Mouse (Mus musculus) left cerebral cortex, postnatal 36 days (tissue): Measurements from ENCODE around the gene S100a7a. TPM values are rescaled to one million over a fixed set of nuclear protein-coding genes. Genes with fewer than 3 reads are reported as not detected.

ENCODE experiments used
- DNase-seq, 2 experiments: peaks; one replicate each; pipeline ENCODE4 v3.0.0; 2021 to 2022; ENCODE audit warnings: low spot score in 2 of 2, mixed read lengths in 1 of 2
- intact Hi-C: fragments of 180-260 bp; cut with DNase I; formaldehyde crosslinking; loops from one replicate; pipeline ENCODE4 v1.15.1; 2025
- total RNA-seq, 2 experiments: library from RNA; stranded (reverse); gene quantifications; 2 replicates each; pipeline ENCODE4 v1.2.3; 2021

S100a7a gene
- total RNA-seq, 2 experiments from 2014 or later = 0.57 to 0.59 TPM

- no peak for DNase-seq
- intact Hi-C loops = no loop called here
Observed at GRCm38 (mm10) chr3:90686835-90687234, 33.0 kb downstream of the S100a7a start.

GRCm38 (mm10) chr3:90693496-90693895 is 39.7 kb downstream of the S100a7a start:
- intact Hi-C loops = no loop called here
- no peak for DNase-seq

DNA sequence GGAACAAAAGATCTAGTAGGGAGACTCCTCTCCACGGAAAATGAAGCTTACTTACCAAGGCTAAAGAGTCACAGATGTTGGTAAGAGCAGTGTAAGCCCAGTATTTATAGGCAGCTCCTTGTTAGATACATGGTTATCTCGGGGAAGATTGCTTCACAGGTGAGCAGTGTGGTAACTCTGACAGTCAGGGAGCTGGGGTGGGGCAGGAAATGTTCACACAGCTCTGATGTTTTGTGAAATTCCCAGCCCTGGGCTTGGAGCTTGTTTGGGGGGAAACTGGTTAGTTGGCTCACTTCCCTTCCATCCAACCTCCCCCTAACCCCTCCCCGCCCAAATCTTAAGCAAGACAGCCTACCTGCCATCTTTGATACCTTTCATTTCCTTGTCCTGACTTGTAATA is 41.8 kb downstream of the S100a7a start, which contains the start of gene S100a9:
Gene S100a9 (minus strand): TSS at position 109 of the 400 bp plus-strand sequence.
- intact Hi-C loops = no loop called here
- no peak for DNase-seq

DNA sequence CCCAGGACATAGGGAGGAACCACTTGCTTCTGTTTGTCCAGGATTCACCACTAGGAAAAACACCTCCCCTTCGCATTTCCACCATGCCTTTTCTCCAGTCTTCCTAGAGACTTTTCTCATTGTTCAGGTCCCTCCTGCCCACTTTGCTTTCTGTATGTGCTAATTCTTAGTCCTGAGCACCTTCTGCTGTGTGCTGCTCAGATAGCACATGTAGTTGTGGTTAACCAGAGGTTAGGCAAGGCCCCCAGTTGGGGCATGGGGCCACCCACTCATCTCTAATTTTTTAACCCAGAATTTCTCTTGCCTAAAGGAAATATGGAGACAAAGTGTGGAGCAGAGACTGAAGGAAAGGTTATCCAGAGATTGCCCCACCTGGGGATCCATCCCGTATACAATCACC is 48.4 kb downstream of the S100a7a start:
- no peak for DNase-seq
- intact Hi-C loops = no loop called here

Other genes with a start within 250 kb of the S100a7a start
- gene Ints3, start 220.4 kb upstream of the S100a7a start, total RNA-seq = 10 to 100 TPM; 57.6 to 70.1 TPM
- 1 to 10 TPM; 2.5 to 4.2 TPM for gene Npr1, start 188.2 kb upstream of the S100a7a start, total RNA-seq
- gene Ilf2, start 177.9 kb upstream of the S100a7a start, total RNA-seq = 10 to 100 TPM; 73.5 to 82.2 TPM
- 10 to 100 TPM; 52.8 to 54.7 TPM for gene Snapin, start 163.0 kb upstream of the S100a7a start, total RNA-seq
- gene Chtop, start 144.5 kb upstream of the S100a7a start, total RNA-seq = 100 to 1,000 TPM; 160 to 168 TPM
- 100 to 1,000 TPM; 118 to 137 TPM for gene S100a1, start 139.6 kb upstream of the S100a7a start, total RNA-seq
- gene S100a13, start 139.6 kb upstream of the S100a7a start, total RNA-seq = 10 to 100 TPM; 20.9 to 21.8 TPM
- under 1 TPM; 0.34 to 0.44 TPM for gene S100a14, start 127.2 kb upstream of the S100a7a start, total RNA-seq
- 10 to 100 TPM; 79.4 to 89.8 TPM for gene S100a16, start 116.8 kb upstream of the S100a7a start, total RNA-seq
- gene S100a3, start 93.4 kb upstream of the S100a7a start, total RNA-seq = 1 to 10 TPM in 1 of 2 experiments, under 1 TPM in 1; 0.88 to 1.4 TPM
- gene S100a2, start 63.8 kb upstream of the S100a7a start, total RNA-seq = not detected
- not detected for gene Gm42674, start 52.1 kb upstream of the S100a7a start, total RNA-seq
- 1 to 10 TPM; 3.7 to 4.0 TPM for gene S100a4, start 50.2 kb upstream of the S100a7a start, total RNA-seq
- not detected for gene S100a5, start 45.5 kb upstream of the S100a7a start, total RNA-seq
- gene S100a6, start 41.1 kb upstream of the S100a7a start, total RNA-seq = 10 to 100 TPM; 28.7 to 30.9 TPM
- gene S100a8, start 15.0 kb downstream of the S100a7a start, total RNA-seq = 1 to 10 TPM in 1 of 2 experiments, not detected in 1; 1.5 TPM
- not detected for gene S100a9, start 41.7 kb downstream of the S100a7a start, total RNA-seq
- gene Pglyrp4, start 72.9 kb downstream of the S100a7a start, total RNA-seq = not detected
- not detected for gene Gm5849, start 123.9 kb downstream of the S100a7a start, total RNA-seq